ENCODE assay signal across 9 mouse cellular contexts in the genomic region with DNA sequence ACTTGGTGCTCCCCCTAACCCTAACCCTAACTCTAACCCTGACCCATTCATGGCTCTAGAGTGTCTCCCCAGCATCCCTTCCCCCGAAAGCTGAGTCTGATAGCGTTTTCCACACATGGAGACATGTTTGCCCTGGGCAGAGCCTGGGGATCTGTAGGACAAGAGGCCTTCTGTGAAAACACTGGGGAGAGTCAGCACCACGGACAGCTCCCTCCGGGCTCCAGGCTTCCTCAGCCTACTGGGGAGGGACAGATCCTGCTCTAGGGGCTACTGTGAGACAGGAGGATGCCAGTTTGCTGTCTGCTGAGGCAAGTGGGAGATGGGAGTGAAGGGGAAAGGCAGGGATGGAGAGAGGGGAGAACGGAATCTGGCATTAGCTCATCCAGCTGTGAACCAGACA.
DNase-seq lines count a peak whose midpoint lies in the region; ATAC-seq lines count a peak whose summit lies in the region.
"Had no signal": no experiment of that assay in that cellular context is flagged by ENCODE, and none has a peak within 500 bp of the region (broad histone marks: within the 10 kb centered on the region; RNA-seq: fewer than 3 reads in every experiment).

No protein-coding gene starts in this region.

- no peak for ATAC-seq in hindbrain, embryonic 14.5 days (ENCODE audit: low FRiP score)
- no peak for ATAC-seq in hindbrain, embryonic 13.5 days (ENCODE audit: low FRiP score)
- ATAC-seq in megakaryocyte progenitor cell, adult 5-6 weeks (replicated peaks; ENCODE audit: poor library complexity): peak; percentile 71

- peak; percentile 75 for DNase-seq in hindbrain, embryonic 14.5 days (ENCODE audit: low spot score)
- peak; percentile 86 for DNase-seq in Muller cell, postnatal 12 days (ENCODE audit: inconsistent ontology term)
- DNase-seq in embryo, embryonic 10 days (ENCODE audit: low spot score): peak; percentile 85
- peak; percentile 14 to 63 for DNase-seq in kidney, adult 8-10 months
- DNase-seq in urinary bladder, postnatal 10 days (ENCODE audit: low spot score): peak; percentile 45
- no peak for DNase-seq in T-cell, adult 2 months (ENCODE audit: low spot score)

- no peaks in the 10 kb centered on the region for H3K27me3 ChIP-seq in hindbrain, embryonic 14.5 days (ENCODE audit: control insufficient read depth, insufficient read depth, low read length)
- H3K27me3 ChIP-seq in hindbrain, embryonic 13.5 days: peaks cover 26% of the 10 kb centered on the region

- H3K36me3 ChIP-seq in hindbrain, embryonic 14.5 days (replicated peaks; ENCODE audit: control insufficient read depth, insufficient read depth): no peaks in the 10 kb centered on the region
- no peaks in the 10 kb centered on the region for H3K36me3 ChIP-seq in hindbrain, embryonic 13.5 days
- H3K36me3 ChIP-seq: hindbrain, embryonic 15.5 days had no signal

- no peaks in the 10 kb centered on the region for H3K9me3 ChIP-seq in hindbrain, embryonic 14.5 days (ENCODE audit: control insufficient read depth, low read length)
- H3K9me3 ChIP-seq in hindbrain, embryonic 13.5 days: no peaks in the 10 kb centered on the region
- H3K9me3 ChIP-seq: hindbrain, embryonic 15.5 days had no signal

- no peak overlapping the region for H3K9ac ChIP-seq in hindbrain, embryonic 14.5 days
- no peak overlapping the region for H3K9ac ChIP-seq in hindbrain, embryonic 13.5 days
- H3K9ac ChIP-seq: hindbrain, embryonic 15.5 days had no signal

- H3K4me1 ChIP-seq in hindbrain, embryonic 14.5 days (replicated peaks; ENCODE audit: control insufficient read depth, insufficient read depth, low read length): 0 out of 2 replicates have a peak, but pooled peaks cover 8% of the 10 kb centered on the region
- H3K4me1 ChIP-seq in hindbrain, embryonic 13.5 days (replicated peaks): peaks cover 16% of the 10 kb centered on the region

- H3K4me2 ChIP-seq in hindbrain, embryonic 14.5 days (replicated peaks): no peak overlapping the region
- no peak overlapping the region for H3K4me2 ChIP-seq in hindbrain, embryonic 13.5 days
- H3K4me2 ChIP-seq: hindbrain, embryonic 15.5 days had no signal

- no peak overlapping the region for H3K4me3 ChIP-seq in hindbrain, embryonic 14.5 days (replicated peaks; ENCODE audit: low read length)
- no peak overlapping the region for H3K4me3 ChIP-seq in hindbrain, embryonic 13.5 days
- H3K4me3 ChIP-seq: hindbrain, embryonic 15.5 days had no signal

- 11% methylated on average over 5 of the region's 5 CpGs for WGBS in hindbrain, embryonic 14.5 days
- 5% methylated on average over 5 of the region's 5 CpGs for WGBS in hindbrain, embryonic 13.5 days

- H3K27ac ChIP-seq in hindbrain, embryonic 14.5 days: no peak overlapping the region
- H3K27ac ChIP-seq in hindbrain, embryonic 13.5 days: no peak overlapping the region
- H3K27ac ChIP-seq: hindbrain, embryonic 15.5 days had no signal
